Mouse (Mus musculus): Measurements from ENCODE around the gene Uhmk1.

DNA sequence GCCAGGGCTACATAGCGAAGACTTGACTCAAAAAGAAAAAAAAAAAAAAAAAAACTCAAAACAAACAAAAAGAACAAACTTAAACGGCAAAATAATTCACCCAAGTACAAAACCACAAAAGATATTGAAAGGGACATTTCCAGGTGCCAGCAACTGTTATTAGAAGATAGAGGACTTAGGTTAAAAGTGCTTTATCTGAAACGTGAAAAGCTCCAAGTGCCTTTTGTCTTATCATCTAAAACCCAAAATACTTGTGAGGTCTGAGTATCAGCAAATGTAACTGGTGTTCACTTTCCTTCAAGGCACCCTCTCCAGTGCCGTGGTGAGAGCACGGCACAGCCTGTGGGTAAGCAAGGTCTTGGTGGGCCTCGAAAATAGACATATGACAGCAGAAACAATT is 66.7 kb downstream of the Uhmk1 start:
- TF ChIP-seq ZNF384 (IDR thresholded peaks at IDR 0.05; ENCODE audit: low read depth, low read length) (no peak), HCFC1 (IDR thresholded peaks at IDR 0.05; ENCODE audit: borderline replicate concordance, insufficient read depth, low read length) (no peak), ZC3H11A (IDR thresholded peaks at IDR 0.05; ENCODE audit: borderline replicate concordance, low read depth, low read length) (no peak), MAFK (IDR thresholded peaks at IDR 0.05; ENCODE audit: insufficient read depth, low read depth, low read length) (no peak)
